9 mouse cellular contexts compared by ENCODE assay signal in the genomic region with DNA sequence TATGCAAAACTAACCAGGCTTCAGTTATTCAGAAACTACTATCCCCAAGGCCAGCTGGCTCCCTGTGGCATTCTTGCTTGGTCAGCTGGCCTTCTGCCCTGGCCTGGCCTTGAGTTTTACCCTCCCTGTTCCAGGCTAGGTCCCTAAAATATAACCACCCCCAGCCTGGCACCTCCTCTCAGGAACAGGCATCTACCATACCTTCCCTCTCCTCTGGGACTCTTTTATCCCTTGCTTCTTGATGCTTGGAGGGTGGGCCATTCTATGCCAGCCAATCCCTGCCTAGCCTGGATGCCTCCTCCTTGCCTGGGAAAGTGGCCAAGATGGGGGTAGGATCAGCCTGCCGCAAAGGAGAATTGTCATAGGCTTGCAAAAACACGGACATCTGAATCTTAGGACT. TPM values are rescaled to one million over a fixed set of nuclear protein-coding genes. Genes with fewer than 3 reads are reported as not detected.
DNase-seq lines count a peak whose midpoint lies in the region; ATAC-seq and TF ChIP-seq lines count a peak whose summit lies in the region.
"Had no signal": no experiment of that assay in that cellular context is flagged by ENCODE, and none has a peak within 500 bp of the region (broad histone marks: within the 10 kb centered on the region; RNA-seq: fewer than 3 reads in every experiment).

Gene Cyp4f14, minus strand, starts transcription at position 212 of the 400 bp plus-strand sequence.

- TF ChIP-seq CTCF in lung, adult 2 months (IDR thresholded peaks at IDR 0.05; ENCODE audit: insufficient read depth, low read length), result no peak

- 42% methylated on average over 2 of the region's 2 CpGs for WGBS in lung, adult 2 months

- no peak for DNase-seq in frontal cortex, postnatal 25 days (ENCODE audit: low spot score in 2 of 2)
- peak; percentile 11 for DNase-seq in lung, postnatal 10 days
- no peak for DNase-seq in lung, postnatal 36 days
- peak; percentile 45 for DNase-seq in cerebellum, postnatal 36 days
- DNase-seq in ovary, postnatal 14 days (ENCODE audit: low spot score), result peak; percentile 8
- DNase-seq in lung, adult 2 months, result no peak

- peak; percentile 50; the same call in 1 of the 2 replicates for ATAC-seq in frontal cortex, adult (ENCODE audit: low TSS enrichment)
- ATAC-seq in erythroid progenitor cell, adult 5-6 weeks (replicated peaks; ENCODE audit: low FRiP score, poor library complexity, severe bottlenecking), result no peak
- ATAC-seq: forebrain, embryonic 16.5 days had no signal

- H3K4me3 ChIP-seq in lung, adult 2 months (replicated peaks; ENCODE audit: extremely low read depth, low read depth, low read length), result no peak within 1 kb of the TSS

- H3K4me1 ChIP-seq in lung, adult 2 months (ENCODE audit: control insufficient read depth, insufficient read depth, low read length), result no peaks in the 10 kb centered on the region

- no peak for TF ChIP-seq POLR2A in lung, adult 2 months (IDR thresholded peaks at IDR 0.05; ENCODE audit: borderline replicate concordance, extremely low read depth, low read depth, low read length)

RNA-seq across cellular contexts. Expression of gene Cyp4f14, which starts in this region (rescaled TPM):
- not detected in 2 replicates for total RNA-seq in erythroid progenitor cell, adult 5-6 weeks (2015; ENCODE audit: low replicate concordance)
- not detected in 2 replicates for total RNA-seq in erythroid progenitor cell, adult 5-6 weeks (2017; ENCODE audit: low replicate concordance)
- 0.26 and 0.57 TPM in 2 replicates for polyA plus RNA-seq in lung, adult 2 months (2012; rRNA removed)

Comparison
In these comparisons a context has a peak if more than half of its experiments do, and no peak if none do; other contexts are left out.
1. DNase-seq: peak in lung, postnatal 10 days (single experiment), cerebellum, postnatal 36 days (2 of 2) and ovary, postnatal 14 days (single experiment); none in frontal cortex, postnatal 25 days (0 of 2), lung, postnatal 36 days (single experiment) and lung, adult 2 months (single experiment).